In the genomic region with DNA sequence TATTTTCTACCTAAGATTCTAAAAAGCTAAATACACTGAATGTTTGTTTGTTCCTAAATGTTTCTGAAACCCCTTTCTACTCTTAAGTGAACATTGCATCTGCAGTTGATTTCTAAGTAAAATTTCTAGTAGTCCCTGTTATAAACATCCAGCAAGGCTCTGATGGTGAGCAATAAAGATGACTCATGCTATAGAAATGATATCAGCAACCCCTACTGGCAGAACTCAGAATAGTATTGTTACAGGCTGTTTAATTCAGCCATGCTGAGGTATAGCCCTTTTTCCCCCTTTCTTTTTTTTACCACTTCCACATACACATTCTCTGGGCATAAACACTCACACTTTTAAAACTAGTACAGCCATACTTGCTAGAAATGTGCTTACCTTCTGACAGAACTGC, we compare ENCODE assay signal across 8 mouse cellular contexts.
DNase-seq lines count a peak whose midpoint lies in the region; ATAC-seq and TF ChIP-seq lines count a peak whose summit lies in the region.

No protein-coding gene starts in this region.

- no peaks in the 10 kb centered on the region for H3K9me3 ChIP-seq in liver, embryonic 11.5 days (ENCODE audit: control insufficient read depth, low read length)

- peak; percentile 39 for DNase-seq in cerebellum, adult 8-10 months
- DNase-seq in cerebellum, postnatal 4 days (ENCODE audit: low spot score in 2 of 2) = no peak
- no peak for DNase-seq in liver, adult 2 months (ENCODE audit: extremely low read depth, low read depth, low spot score)
- DNase-seq in liver, embryonic 11.5 days (ENCODE audit: low spot score) = no peak
- DNase-seq in cerebellum, postnatal 14 days = peak; percentile 31 to 48
- DNase-seq in large intestine, adult 2 months (ENCODE audit: low read depth, low spot score) = peak; percentile 37
- peak; percentile 47 for DNase-seq in retina, postnatal 1 day
- no peak for DNase-seq in kidney, postnatal 4 days

- TF ChIP-seq POLR2A in liver, adult 2 months (IDR thresholded peaks at IDR 0.05; ENCODE audit: extremely low read depth, insufficient read depth, low read length) = no peak

- TF ChIP-seq CTCF in liver, adult 2 months (IDR thresholded peaks at IDR 0.05; ENCODE audit: low read depth, low read length) = peak; percentile 22; the same call in 1 of the 2 replicates

- H3K9ac ChIP-seq in liver, adult 2 months (ENCODE audit: low read depth, low read length) = no peak overlapping the region
- H3K9ac ChIP-seq in liver, embryonic 11.5 days (ENCODE audit: low read depth, low read length) = no peak overlapping the region

- peaks cover 2% of the 10 kb centered on the region; the same call in 1 of the 2 replicates for H3K79me2 ChIP-seq in liver, adult 2 months (ENCODE audit: control insufficient read depth, insufficient read depth, low read length)

- H3K27ac ChIP-seq in liver, adult 2 months (replicated peaks; ENCODE audit: insufficient read depth, low read depth, low read length) = no peak overlapping the region
- no peak overlapping the region for H3K27ac ChIP-seq in liver, embryonic 11.5 days (ENCODE audit: low read depth, low read length)

- no peak overlapping the region for H3K4me2 ChIP-seq in liver, embryonic 11.5 days

- peaks cover 33% of the 10 kb centered on the region for H3K36me3 ChIP-seq in liver, adult 2 months (ENCODE audit: control insufficient read depth, insufficient read depth, low read length)
- peaks cover 16% of the 10 kb centered on the region for H3K36me3 ChIP-seq in liver, embryonic 11.5 days (ENCODE audit: control insufficient read depth, insufficient read depth, low read length)

- H3K4me1 ChIP-seq in liver, adult 2 months (ENCODE audit: control insufficient read depth, insufficient read depth, low read length) = peaks cover 16% of the 10 kb centered on the region
- no peaks in the 10 kb centered on the region for H3K4me1 ChIP-seq in liver, embryonic 11.5 days (replicated peaks; ENCODE audit: control insufficient read depth, insufficient read depth, low read length)

- H3K4me3 ChIP-seq in liver, adult 2 months (ENCODE audit: insufficient read depth, low read depth, low read length) = no peak overlapping the region
- no peak overlapping the region for H3K4me3 ChIP-seq in liver, embryonic 11.5 days (ENCODE audit: low read depth, low read length)

- no peaks in the 10 kb centered on the region for H3K27me3 ChIP-seq in liver, adult 2 months (ENCODE audit: control insufficient read depth, insufficient read depth, low read length)
- H3K27me3 ChIP-seq in liver, embryonic 11.5 days (replicated peaks; ENCODE audit: control insufficient read depth, insufficient read depth, low read length) = no peaks in the 10 kb centered on the region

- ATAC-seq in liver, embryonic 11.5 days (replicated peaks; ENCODE audit: low FRiP score) = no peak

Comparison
In these comparisons a context has a peak if more than half of its experiments do, and no peak if none do; other contexts are left out.
1. DNase-seq: peak in cerebellum, adult 8-10 months (single experiment), cerebellum, postnatal 14 days (2 of 2), large intestine, adult 2 months (single experiment) and retina, postnatal 1 day (single experiment); none in cerebellum, postnatal 4 days (0 of 2), liver, adult 2 months (single experiment), liver, embryonic 11.5 days (single experiment) and kidney, postnatal 4 days (0 of 2).